Mouse (Mus musculus): ENCODE data around the gene Padi2. TPM values are rescaled to one million over a fixed set of nuclear protein-coding genes. Genes with fewer than 3 reads are reported as not detected.

The Padi2 gene
- polyA plus RNA-seq, 1 experiment from 2014 or later, result 4.6 TPM

DNA sequence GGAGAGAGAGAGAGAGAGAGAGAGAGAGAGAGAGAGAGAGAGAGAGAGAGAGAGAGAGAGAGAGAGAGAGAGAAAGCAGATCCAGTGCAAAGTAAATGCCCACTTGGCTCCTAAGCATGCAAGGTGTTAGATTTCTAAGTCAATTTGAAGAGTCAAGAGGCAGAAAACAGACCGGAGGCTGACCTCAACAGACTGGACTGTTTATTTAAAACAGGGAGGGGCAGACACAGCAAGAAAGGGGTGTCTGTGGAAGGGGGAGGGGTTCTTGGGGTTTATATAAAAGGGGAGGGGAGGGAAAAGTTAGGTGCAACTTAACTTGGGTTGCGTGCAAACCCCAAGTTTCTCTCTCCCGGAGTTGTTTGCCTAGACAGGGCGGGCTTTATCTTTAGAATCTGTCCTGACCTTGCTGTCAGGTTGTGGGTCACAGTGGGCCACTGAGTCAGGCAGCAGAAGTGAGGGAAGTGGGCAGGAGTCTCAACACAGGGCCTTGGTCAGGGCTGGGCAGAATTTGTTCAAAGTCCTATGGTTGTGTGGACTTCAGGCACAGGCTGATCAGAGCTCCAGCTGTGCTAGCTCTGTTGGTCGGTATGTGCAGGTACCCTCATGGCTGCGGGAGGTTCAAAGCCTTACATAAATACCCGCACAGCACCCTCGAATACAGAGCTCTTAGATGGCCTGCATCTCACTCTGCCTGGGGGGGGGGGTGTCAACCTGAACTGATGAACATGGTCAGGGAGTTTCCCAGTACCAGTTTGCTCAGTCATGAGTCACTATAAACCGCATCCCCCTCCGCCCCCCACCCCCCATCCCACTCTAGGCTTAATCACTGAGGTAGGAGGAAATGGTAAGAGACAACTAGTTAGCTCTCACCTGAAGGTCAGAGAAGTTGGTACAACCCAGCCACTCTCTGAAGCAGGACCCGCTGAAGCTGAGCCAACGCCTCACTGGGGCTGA lies 41.6 kb downstream of the Padi2 start:
- ATAC-seq, result no peak
- no peaks in the 10 kb centered on the region for H3K27me3 ChIP-seq
- ChIA-PET CTCF (no interaction called here), POLR2A (interaction anchor here (0.6 kb wide), 1 partner anchor 275 kb away, joined by 3 read pairs; no protein-coding TSS in a partner anchor)
- no peak for TF ChIP-seq CTCF (IDR thresholded peaks at IDR 0.05)
- in situ Hi-C loops (cut with MboI; ENCODE audit: low pct_unique_long_range_greater_than_20kb), result loop anchor here (5.0 kb wide), 1 partner anchor 40 kb away; the partner anchor contains the start of gene Padi2
- no peak for DNase-seq (ENCODE audit: low read depth, low spot score)

DNA sequence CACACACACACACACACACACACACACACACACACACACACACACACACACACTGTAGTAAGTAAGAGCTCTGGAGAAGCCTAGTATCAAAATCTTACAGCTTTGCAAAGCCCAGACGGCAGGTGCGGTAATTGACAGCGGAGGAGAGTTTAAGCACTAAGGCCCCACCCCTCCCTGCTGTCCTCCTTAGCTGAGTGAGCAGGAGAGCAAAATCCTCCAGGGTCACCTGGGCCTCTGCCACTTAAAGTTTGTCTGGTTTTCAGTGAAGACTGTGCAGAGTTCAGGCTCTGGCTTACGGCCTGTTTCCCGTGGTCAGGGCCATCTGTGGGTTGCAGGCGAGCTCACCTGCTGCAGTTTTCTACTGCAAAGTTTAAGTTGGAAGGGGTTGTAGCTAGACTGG lies 42.3 kb downstream of the Padi2 start:
- H3K27me3 ChIP-seq, result no peaks in the 10 kb centered on the region
- no peak for TF ChIP-seq CTCF (IDR thresholded peaks at IDR 0.05)
- DNase-seq (ENCODE audit: low read depth, low spot score) (no peak), ATAC-seq (no peak)
- ChIA-PET CTCF (no interaction called here), POLR2A (interaction anchor here (0.7 kb wide), 1 partner anchor 32 kb away, joined by 3 read pairs; no protein-coding TSS in a partner anchor)
- in situ Hi-C loops (cut with MboI; ENCODE audit: low pct_unique_long_range_greater_than_20kb), result loop anchor here (5.0 kb wide), 1 partner anchor 41 kb away; the partner anchor contains the start of gene Padi2

DNA sequence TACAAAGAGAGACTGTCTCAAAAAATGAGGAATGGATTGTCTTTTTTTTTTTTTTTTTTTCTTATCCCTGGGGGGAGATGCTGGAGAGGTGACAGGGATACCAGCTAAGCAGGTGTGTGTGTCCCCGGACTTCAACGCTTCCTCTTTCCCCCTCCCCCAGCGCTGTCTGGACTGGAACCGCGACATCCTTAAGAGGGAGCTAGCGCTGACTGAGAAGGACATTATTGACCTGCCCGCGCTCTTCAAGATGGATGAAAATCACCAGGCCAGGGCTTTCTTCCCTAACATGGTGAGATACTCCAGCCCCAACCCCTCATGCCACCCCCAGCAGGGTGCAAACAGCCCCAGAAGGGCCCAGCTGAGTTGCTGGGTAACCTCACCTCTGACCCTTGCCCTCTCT lies 42.9 kb downstream of the Padi2 start:
- TF ChIP-seq CTCF (IDR thresholded peaks at IDR 0.05), result no peak
- POLR2A ChIA-PET, result interaction anchor here (0.7 kb wide), 2 partner anchors 32 to 173 kb away, joined by 3 read pairs; no protein-coding TSS in a partner anchor
- CTCF ChIA-PET, result no interaction called here
- H3K27me3 ChIP-seq, result no peaks in the 10 kb centered on the region
- DNase-seq (ENCODE audit: low read depth, low spot score) (no peak), ATAC-seq (no peak)
- in situ Hi-C loops (cut with MboI; ENCODE audit: low pct_unique_long_range_greater_than_20kb), result loop anchor here (5.0 kb wide), 1 partner anchor 42 kb away; the partner anchor contains the start of gene Padi2

DNA sequence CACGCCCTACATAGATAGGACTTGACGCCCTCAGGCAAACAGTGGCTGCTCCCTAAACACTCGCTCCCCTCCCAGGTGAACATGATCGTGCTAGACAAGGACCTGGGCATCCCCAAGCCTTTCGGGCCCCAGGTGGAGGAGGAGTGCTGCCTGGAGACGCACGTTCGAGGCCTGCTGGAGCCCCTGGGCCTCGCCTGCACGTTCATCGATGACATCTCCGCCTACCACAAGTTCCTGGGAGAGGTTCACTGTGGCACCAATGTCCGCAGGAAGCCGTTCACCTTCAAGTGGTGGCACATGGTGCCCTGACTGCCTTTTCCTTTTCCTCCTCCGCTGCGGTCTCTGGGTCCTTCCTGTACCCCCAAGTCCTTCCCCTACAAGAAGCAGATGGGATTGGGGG lies 43.5 kb downstream of the Padi2 start:
- no peak for DNase-seq (ENCODE audit: low read depth, low spot score)
- in situ Hi-C loops (cut with MboI; ENCODE audit: low pct_unique_long_range_greater_than_20kb), result loop anchor here (5.0 kb wide), 1 partner anchor 42 kb away; the partner anchor contains the start of gene Padi2
- H3K27me3 ChIP-seq, result no peaks in the 10 kb centered on the region
- CTCF ChIA-PET, result no interaction called here
- POLR2A ChIA-PET, result interaction anchor here (0.7 kb wide), 1 partner anchor 174 kb away, joined by 3 read pairs; no protein-coding TSS in a partner anchor
- no peak for ATAC-seq
- TF ChIP-seq CTCF (IDR thresholded peaks at IDR 0.05), result no peak

DNA sequence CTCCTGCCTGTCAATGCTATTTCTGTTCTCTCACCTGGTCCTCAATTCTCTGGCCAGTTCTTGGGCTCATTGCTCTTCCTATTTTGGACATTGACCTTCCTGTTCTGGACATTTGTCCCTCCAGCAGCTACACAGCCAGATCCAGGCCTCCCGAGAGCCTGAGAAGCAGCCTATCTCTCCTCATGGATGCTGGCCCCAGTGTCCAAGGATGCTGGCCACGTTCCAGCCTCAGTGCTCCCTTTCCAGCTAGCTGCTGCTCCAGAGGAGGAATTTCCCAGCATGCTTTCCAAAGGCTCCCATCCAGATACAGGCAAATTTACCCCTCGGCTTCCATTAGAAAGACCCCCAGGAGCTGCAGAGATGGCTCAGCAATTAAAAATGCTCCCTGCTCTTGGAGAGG lies 44.4 kb downstream of the Padi2 start:
- CTCF ChIA-PET, result no interaction called here
- in situ Hi-C loops (cut with MboI; ENCODE audit: low pct_unique_long_range_greater_than_20kb), result no loop called here
- TF ChIP-seq CTCF (IDR thresholded peaks at IDR 0.05), result no peak
- DNase-seq (ENCODE audit: low read depth, low spot score) (no peak), ATAC-seq (no peak)
- POLR2A ChIA-PET, result no interaction called here
- no peaks in the 10 kb centered on the region for H3K27me3 ChIP-seq

DNA sequence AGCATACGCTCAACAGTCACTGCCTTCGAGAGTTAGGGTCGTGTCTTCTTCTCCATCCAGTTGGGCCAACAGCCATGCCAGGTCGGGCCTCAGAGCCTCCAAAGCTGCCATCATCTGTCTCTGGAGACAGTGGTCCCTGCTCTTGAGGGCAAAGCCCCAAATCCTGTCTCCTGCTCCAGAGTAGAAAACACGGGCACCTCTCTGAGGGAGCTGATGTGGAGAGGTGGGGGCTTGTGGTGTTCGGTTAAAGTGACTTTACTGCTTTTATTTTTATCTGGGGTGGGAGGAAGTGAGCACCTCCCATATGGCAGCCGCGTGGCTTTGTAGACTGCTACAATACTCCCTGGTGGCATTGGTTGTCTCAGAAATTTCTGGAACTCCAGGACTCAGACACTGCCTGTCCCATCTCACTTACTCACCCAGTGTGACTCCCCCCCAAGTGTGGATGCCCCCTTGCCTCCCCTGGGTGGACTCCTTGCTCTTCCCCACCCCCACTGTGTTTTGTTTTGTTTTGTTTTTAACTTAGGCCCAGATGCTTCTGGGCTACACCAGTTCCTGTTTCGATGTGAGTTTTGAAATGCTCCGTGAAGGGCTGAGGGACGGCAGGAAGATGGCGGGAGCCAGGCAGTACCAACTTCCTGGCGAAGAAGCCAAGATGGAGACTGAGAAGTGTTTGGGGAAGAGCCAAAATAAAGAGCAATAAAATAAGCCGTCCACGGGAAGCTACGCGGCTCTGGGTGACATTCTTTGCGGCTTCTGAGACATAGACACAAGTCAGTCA lies 45.9 kb downstream of the Padi2 start:
- H3K27me3 ChIP-seq, result no peaks in the 10 kb centered on the region
- ChIA-PET CTCF (no interaction called here), POLR2A (no interaction called here)
- TF ChIP-seq CTCF (IDR thresholded peaks at IDR 0.05), result no peak
- no peak for DNase-seq (ENCODE audit: low read depth, low spot score)
- no peak for ATAC-seq
- in situ Hi-C loops (cut with MboI; ENCODE audit: low pct_unique_long_range_greater_than_20kb), result no loop called here

DNA sequence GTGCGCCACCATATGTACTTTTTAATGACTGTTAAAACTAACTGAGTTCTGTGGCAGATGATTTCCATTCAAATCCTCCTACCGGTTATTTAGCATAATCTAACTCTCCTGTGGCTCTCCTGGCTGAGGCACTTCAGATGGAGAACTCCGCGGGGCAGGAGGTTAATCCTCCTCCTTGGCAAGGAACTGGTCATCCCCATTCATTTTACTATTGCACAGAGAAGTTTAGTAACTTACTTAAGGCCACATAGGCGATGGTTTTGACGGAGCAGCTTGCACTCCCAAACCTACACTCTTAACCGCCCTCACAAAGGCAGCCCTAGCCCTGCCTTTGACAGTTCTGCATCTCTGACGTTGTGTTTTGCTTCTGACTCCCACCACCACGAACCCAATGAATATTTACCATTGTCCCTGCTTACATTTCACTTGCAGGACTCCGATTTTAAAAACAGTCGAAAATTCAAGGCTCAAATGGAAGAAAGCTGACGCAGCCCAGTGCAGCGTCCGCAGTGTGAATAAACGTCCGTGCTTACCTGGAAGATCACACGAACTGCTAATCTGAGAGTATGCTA lies 51.1 kb downstream of the Padi2 start:
- ChIA-PET POLR2A (no interaction called here), CTCF (interaction anchor here (1.0 kb wide), 1 partner anchor 12 kb away, joined by 3 read pairs; no protein-coding TSS in a partner anchor)
- ATAC-seq (no peak), DNase-seq (ENCODE audit: low read depth, low spot score) (no peak)
- TF ChIP-seq CTCF (IDR thresholded peaks at IDR 0.05), result no peak
- H3K27me3 ChIP-seq, result no peaks in the 10 kb centered on the region
- in situ Hi-C loops (cut with MboI; ENCODE audit: low pct_unique_long_range_greater_than_20kb), result loop anchor here (5.0 kb wide), 2 partner anchors 125 to 170 kb away; no protein-coding TSS in a partner anchor

DNA sequence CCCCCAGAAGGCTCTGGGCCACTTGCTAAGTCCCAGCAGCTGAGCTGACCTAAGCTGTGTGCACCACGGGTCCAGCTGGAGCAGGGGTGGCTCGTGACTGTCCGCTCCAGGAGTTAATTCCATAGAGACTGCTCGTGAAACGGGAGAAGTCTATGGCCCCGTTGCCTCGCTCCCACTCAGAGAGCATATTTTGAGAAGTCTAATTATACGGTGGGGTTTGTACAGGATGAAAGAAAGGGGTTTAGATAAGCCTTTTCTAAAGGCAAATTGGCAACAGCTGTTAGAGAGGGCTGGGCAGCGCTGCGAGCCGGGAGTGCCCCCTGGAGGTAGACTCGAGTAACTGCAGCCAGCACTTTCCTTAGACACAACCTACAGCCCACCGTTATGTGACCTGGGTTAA lies 51.6 kb downstream of the Padi2 start:
- CTCF ChIA-PET, result interaction anchor here (1.0 kb wide), 1 partner anchor 13 kb away, joined by 3 read pairs; no protein-coding TSS in a partner anchor
- DNase-seq (ENCODE audit: low read depth, low spot score) (no peak), ATAC-seq (no peak)
- in situ Hi-C loops (cut with MboI; ENCODE audit: low pct_unique_long_range_greater_than_20kb), result loop anchor here (5.0 kb wide), 2 partner anchors 125 to 170 kb away; no protein-coding TSS in a partner anchor
- no peak for TF ChIP-seq CTCF (IDR thresholded peaks at IDR 0.05)
- POLR2A ChIA-PET, result no interaction called here
- no peaks in the 10 kb centered on the region for H3K27me3 ChIP-seq

DNA sequence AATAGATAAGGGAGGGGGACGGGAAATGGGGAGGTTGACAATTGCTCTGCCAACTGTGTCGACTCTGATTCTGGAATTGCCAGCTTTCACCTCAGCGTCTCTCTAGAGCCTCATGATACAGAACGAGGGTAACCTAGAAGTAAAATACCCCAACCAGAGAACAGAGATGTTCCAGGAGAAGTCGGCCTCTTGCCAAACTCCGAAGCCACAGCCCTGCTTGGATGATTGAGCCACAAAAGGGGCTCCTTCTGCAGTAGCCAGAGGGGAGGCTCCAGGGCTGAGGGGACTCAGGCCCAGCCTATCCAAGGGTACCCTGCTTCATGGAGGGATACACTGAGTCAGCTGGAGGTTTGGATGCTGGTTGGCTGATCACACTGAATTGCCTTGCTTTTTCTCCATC lies 52.2 kb downstream of the Padi2 start:
- DNase-seq (ENCODE audit: low read depth, low spot score), result no peak
- TF ChIP-seq CTCF (IDR thresholded peaks at IDR 0.05), result no peak
- ATAC-seq, result no peak
- H3K27me3 ChIP-seq, result no peaks in the 10 kb centered on the region
- CTCF ChIA-PET, result no interaction called here
- POLR2A ChIA-PET, result no interaction called here
- in situ Hi-C loops (cut with MboI; ENCODE audit: low pct_unique_long_range_greater_than_20kb), result loop anchor here (5.0 kb wide), 2 partner anchors 126 to 171 kb away; no protein-coding TSS in a partner anchor

DNA sequence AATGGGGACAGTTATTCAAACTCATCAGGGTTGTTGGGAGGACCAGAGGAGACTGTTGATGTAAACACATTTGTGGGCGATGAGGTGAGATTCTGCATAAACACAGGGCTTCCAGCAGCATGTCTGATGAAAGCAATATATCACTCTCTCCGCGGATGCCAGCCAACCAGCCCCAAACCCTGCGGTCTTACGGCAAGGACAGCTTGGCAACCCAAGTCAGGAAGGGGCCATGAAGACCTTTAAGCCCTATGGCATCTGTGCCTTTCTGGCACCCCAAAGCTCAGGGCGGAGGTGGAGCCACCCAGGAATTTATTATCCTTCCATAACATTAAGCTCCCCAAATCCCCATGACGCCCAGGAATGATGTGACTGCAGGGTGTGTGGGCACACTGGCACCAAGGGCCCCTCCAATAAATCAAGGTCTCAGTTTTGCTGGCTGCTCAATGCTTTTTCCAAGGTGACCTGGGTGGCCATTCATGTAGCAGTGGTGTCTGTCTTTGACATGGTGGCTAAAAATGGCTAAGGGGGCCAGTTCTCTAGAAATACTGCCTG lies 53.1 kb downstream of the Padi2 start:
- ChIA-PET CTCF (interaction anchor here (0.9 kb wide), 1 partner anchor 14 kb away, joined by 3 read pairs; no protein-coding TSS in a partner anchor), POLR2A (no interaction called here)
- no peaks in the 10 kb centered on the region for H3K27me3 ChIP-seq
- DNase-seq (ENCODE audit: low read depth, low spot score), result no peak
- in situ Hi-C loops (cut with MboI; ENCODE audit: low pct_unique_long_range_greater_than_20kb), result loop anchor here (5.0 kb wide), 2 partner anchors 127 to 172 kb away; no protein-coding TSS in a partner anchor
- TF ChIP-seq CTCF (IDR thresholded peaks at IDR 0.05), result no peak
- ATAC-seq, result peak; percentile 2
